Mouse (Mus musculus) left cerebral cortex, postnatal 4 days (tissue): ENCODE data around the gene Pmfbp1. TPM values are rescaled to one million over a fixed set of nuclear protein-coding genes. Genes with fewer than 3 reads are reported as not detected.

Experiments used
- DNase-seq: peaks from one replicate; pipeline ENCODE4 v3.0.0-alpha.2; 2022
- intact Hi-C: fragments of 180-260 bp; cut with DNase I; formaldehyde crosslinking; loops from one replicate; pipeline ENCODE4 v1.15.1; 2025
- total RNA-seq, 2 experiments: library from RNA; stranded (reverse); gene quantifications; 2 replicates each; pipeline ENCODE4 v1.2.3; 2021

Gene Pmfbp1
- total RNA-seq, 2 experiments from 2014 or later: 0.12 TPM; not detected in 1

DNA sequence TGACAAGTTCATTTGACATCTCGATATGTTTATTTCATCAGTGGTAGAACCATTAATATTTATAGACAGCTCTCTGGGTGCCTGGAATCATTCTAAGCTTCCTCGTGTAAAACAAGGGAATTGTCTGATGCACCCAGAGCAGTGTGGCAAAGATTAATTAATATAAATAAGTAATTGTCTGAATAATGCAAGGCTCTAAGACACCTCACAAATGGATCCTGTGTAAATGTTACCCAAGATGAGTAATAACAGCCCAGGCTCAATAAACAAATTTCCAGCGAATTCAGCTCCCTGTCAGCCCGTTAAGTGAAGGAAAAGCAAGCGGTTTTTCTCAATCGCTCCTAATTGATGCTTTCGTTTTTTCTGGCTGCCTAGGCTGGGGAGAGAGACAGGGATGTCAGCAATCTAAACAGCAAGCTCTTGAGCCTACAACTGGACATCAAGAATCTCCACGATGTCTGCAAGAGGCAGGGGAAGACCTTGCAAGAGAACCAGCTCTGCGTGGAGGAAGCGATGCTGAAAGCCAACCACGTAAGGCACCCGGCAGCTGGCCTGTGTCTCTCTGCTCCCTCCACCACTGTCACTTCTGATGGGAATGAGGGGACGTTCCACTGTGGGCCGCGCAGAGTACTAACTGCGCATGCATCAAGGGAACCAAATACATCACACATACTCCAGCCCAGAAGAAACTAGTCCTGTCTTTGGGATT, 5.3 kb downstream of the Pmfbp1 start:
- intact Hi-C loops: no loop called here
- no peak for DNase-seq

DNA sequence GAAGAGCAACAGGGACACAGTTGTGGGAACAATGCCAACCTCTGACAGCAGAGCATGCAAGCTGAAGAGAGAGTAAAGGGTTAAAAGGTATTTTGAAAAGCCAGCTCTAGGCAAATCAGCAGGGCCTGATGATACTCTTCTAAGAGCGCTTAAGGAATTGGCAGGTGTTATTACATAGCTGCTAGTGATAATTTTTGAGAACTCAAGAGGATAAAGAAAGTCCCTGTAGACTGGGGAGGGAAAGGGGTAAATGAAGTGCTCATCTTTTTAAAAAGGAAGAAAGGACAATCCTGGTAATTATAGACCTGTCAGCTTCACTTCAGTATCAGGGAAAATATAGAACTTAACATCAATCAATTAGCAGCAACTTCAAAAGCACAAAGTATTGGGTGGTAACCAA, 9.7 kb downstream of the Pmfbp1 start:
- intact Hi-C loops: no loop called here
- no peak for DNase-seq

DNA sequence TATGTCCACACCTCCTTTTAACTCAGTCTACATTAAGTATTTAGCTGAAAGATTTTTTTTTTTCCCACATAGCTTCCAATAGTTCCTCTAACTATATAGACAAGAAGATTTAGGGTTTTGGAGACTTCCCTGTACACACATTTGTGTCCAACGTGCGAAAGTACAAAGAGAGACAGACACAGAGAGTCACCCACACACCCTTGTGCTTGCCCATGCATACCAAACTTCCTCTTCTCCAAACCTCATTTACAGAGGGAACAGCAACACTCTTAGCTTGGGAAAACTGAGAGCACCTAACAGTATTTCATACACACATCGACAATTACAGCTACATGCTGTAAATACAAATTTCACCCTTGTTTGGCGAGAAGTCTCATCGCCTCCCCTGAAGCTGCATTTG, 11.7 kb downstream of the Pmfbp1 start:
- intact Hi-C loops: no loop called here

DNA sequence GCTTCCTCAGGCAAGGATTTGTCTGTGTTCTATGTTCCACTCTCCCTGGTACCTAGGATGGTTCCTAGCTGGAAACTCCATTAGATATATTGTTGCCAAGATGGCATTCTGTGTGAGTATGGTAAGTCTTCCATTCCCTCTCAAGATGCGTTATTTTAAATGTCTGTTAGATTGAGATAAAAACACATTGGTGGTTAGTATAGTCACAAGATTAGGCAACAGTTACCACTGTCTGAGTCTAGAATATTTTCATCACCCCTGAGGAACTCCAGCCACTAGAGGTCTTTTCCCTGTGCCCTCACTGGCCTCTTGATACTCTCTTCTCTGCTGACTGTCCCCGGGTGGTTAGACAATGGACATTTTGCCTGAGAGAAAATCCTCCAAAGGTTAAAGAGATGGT, 30.2 kb downstream of the Pmfbp1 start:
- no peak for DNase-seq
- intact Hi-C loops: no loop called here

More for the DNA sequence above, 11.7 kb downstream of the Pmfbp1 start:
- no peak for DNase-seq

DNA sequence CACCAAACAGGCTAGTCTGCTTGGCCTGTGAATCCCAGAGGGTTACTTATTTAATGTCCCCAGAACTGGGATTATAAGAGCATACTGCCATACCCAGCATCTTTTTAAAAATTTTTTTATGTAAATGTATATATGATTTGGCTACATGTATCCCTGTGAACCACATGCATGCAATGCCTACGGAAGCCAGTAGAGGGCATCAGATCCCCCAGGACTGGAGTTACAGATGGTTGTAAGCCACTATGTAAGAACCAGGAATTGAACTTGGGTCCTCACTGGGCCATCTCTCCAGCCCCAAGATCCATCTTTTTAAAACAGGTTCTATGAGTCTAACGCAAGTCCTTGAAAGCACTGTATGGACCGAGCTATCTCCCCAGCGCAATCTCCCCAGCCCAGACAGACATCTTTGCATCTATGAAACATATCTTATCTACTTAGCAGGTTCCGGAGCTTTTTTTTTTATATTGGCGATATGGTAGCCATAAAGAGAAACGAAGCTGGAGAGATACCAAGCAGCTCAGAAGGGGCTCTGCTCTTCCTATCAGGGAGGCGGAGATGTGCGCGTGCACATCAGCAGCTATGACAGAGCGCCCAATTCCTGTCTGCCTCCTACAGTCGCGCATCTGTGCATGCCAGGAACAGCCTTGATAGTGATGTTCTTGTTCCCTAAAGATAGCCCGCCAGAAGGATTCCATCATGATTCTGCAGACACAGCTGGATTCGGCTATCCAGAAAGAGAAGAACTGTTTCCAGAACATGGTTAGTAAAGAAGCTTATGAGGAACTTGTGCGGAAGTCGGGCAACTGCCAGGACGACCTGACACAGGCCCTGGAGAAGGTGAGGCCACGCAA, 41.5 kb downstream of the Pmfbp1 start:
- DNase-seq: peak; percentile 49
- intact Hi-C loops: no loop called here

DNA sequence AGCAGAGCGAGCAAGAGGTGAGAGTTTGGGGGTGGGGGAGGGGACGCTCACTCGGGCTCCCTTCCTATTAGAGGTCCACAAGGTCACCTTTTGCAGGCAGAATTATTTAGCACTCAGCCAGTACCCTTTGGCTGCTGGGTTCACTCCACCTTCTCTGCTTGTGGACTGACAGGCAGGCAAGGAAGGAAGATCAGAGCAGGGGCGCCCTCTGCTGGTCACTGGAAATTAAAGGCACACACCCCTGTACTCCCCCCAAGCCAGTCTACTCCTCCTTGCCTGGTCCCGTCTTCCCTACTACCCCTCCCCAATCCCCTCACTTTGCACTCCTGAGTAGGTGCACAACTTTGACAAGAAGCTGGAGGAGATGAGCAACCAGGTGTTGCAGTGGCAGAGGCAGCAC, 42.9 kb downstream of the Pmfbp1 start:
- peak; percentile 83 for DNase-seq
- intact Hi-C loops: no loop called here

DNA sequence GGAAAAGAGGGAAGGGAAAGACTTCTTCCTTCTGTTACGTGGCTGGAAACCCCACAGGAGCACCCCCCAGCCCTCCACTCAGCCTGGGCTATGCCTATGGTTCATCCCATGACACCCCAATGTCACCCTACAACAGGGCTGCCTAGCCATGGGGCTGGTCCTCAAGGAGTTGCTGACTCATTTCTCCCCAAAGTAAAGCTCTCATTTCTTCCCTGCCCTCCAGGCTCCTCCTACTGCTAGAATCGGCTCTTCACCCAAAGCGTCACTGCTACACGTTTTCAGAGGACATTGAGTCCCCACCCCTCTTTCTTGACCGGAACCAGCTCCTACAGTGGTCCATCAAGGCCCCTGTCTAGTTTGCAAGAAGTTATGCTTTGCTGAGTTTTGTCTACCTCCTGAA, 48.3 kb downstream of the Pmfbp1 start:
- DNase-seq: no peak
- intact Hi-C loops: no loop called here

DNA sequence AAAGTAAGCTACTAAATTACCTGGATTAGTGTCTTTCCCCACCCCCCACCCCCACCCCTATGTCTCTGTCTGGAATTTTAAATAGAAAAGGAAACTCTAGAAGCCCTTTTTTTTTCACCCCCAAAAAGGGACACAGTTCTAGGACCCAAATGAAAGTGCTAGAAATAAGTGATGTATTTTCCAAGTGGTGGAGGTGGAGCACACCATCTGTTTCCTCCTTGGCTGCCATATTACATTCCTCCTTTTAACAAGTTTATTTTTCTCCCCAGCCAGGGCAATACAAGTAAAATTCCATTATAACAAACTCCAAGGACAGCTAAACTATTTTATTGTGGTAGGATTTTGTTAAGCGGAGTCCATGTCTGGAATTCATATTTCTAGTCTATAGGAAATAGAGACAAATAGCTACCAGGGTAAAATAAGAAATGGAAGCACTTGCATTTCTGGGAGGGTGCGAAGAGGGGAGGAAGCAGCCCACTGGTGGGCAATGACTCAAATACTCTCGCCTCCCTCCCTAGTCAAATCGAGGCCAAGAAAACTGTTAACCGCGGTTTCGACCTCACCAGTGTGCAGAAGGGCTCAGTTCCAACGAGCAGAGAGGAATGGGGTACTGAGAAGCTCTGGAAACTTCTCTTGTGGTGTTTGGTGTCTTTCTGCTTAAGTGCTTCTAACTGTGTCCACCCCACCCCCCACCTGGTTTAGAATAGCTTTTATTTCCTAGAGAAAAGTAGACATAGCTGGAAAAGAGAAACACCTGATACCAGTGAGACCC, 49.1 kb downstream of the Pmfbp1 start:
- intact Hi-C loops: no loop called here
- no peak for DNase-seq

DNA sequence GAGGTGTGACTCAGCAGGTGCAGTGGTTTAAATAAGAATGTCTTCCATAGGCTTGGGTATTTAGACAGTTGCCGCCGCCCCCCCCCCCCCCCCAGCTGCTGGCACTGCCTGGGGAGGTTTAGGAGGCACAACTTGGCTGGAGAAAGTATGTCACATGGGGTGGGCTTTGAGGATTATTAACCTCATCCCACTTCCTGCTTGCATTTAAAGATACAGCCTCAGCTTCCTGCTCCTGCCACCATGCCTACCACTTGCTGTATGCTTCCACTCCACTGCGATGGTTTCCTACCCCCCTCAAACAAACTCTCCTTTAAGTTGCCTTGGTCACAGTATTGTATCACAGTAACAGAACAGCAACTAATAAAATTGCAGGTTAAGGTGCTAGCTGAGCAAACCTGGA, 50.2 kb downstream of the Pmfbp1 start:
- intact Hi-C loops: no loop called here
- DNase-seq: no peak

DNA sequence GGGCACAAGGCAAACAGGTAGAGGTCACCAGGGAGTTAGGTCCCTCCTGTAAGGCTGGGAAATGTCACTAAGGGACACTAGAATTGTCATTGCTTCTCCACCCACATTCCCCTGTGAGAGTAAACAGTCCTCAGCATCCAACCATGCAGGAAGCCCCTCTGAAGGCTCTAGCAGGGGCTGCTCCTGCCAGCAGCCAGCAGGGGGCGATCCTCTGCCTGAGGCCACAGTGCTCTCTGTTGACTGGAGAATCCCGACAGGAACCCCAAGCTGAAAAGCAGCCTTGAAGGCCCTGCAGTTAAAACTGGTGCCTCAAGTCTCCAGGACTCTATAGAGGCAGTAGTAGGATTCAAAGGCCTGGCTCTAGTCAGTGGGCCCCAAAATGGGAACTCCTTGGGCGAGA, 57.8 kb downstream of the Pmfbp1 start:
- peak; percentile 29 for DNase-seq
- intact Hi-C loops: no loop called here

DNA sequence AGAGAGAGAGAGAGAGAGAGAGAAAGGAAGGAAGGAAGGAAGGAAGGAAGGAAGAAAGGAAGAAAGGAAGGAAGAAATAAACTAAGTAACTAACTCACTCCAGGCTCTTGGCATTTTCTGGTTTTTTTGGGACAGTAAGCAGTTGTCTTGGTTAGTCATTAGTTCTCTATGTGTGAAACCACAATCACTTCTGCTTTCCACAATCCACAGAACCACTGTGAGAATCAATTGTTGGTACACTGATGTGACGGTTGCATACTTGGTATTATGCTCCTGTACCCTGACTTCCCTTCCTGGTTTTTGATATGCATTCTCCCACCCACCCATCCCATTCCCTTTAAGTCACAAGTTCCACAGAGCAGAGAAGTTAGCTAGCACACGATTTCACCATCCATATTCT, 70.1 kb downstream of the Pmfbp1 start:
- intact Hi-C loops: no loop called here
- DNase-seq: no peak

DNA sequence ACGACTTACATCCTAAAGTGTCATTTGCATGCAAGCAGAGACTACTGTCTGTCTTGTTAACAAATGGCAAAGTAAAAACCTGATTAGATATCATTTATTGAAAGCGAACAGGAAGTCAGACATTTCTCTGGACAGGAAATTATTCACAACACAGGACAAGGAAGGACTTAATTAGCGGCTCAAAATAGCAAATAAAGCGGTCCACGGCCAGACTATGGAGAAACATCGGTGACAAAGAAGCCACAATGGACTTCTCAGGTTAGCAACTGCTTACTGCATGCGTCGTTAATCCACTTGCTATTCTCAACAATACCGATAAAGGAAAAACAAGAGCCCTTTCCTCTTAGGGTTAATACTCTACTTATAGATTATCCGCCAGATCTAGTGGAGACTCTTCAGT, 70.9 kb downstream of the Pmfbp1 start:
- no peak for DNase-seq
- intact Hi-C loops: no loop called here

DNA sequence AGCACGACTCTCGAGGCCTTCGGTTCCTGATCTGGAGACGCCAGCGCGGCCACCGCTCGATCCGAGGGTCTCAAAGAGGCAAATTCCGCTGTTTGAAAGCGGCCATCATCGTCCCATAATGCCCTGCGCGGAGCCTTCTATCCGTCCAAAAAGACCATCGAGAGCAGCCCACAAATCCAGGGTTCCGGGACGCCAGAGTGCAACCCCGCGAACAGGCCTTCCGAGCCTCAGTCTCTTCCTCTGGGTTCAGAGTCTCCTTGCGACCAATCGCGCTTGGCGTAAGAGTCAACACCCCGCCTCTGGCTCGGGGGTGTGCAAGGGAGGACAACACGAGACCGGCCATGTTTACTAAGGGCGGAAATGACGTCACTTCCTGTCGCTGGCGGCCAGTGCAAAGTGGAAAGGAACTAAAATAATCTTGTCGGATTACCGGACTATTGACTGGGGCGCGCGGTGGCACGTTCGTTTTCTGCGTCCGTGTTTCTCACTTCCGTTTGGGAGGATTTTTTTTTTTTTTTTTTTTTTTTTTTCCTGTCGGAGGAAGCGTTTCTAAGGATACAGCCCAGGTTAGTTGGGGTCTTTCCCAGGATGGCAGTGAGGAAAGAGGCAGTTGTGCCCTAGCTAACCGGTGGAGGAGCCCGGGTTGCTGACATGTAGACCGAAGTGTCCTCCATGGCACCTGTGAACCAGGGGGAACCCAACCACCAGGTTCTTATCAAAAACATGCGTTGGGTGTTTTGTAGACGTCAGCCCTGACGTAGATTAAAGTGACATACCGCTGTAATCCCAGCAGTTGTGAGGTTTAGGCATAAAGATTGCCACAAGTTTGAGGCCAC, 71.9 kb downstream of the Pmfbp1 start, which contains the start of the genes Dhx38 and Txnl4b:
Gene Dhx38 (minus strand): TSS at position 364 of the 836 bp plus-strand sequence.
Gene Txnl4b (plus strand): TSS at position 395 of the 836 bp plus-strand sequence.
- intact Hi-C loops: no loop called here
- DNase-seq: peak; percentile 98

DNA sequence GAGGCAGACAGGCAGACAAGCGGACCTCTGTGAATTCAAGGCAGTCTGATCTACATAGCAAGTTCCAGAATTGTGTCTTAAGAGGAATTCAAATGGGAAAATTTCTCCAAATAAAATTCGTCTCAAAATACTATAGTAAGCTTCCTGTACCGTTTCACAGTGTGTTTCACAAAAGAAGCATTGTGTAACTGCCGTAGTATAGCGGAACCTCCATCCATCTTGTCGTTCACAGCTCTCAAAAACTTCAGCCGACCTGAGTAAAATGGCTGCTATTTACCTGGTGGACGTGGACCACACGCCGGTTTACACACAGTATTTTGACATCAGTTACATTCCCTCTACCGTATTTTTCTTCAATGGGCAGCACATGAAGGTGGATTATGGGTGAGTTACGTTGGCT, 77.3 kb downstream of the Pmfbp1 start:
- intact Hi-C loops: no loop called here
- no peak for DNase-seq

DNA sequence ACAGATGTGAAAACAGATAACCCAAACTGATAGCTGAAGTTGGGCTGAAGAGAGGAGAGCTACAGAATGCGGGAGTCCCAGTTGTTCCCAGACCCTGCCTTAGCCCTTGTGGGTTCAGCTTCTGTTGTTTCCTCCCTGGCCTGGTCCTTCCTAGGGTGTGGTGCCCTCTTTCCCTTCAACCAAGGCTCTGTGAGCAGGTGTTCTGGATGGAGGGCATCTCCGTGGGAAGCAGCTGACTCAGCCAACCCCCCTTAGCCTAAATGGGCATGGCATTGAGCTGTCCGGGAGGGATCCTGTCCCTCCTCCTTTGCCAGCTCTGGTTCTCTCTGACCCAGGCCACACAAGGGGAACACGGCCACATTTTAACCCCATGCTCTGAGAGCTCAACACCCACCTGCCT, 82.5 kb downstream of the Pmfbp1 start:
- intact Hi-C loops: no loop called here
- no peak for DNase-seq

DNA sequence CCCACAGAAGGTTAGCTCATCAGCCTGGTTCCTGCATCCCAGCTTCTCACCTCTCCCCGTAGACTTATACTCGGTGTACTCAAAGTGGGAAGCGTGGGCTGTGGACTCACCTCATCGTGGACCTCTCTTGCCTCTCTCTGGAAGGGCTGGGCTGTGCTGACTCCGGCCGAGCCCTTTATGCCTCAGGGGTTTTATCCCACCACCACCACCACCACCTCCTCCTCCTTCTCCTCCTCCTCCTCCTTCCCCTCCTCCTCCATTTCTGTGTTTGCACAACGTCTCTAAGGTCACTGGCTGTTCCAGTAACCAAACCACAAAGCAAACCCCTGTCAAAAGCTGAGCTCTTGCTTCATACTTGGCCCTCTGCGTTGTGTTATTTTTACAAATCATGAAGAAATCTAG, 85.1 kb downstream of the Pmfbp1 start, which contains the start of gene Hp:
Gene Hp (minus strand): TSS at position 273 of the 402 bp plus-strand sequence.
- intact Hi-C loops: no loop called here
- no peak for DNase-seq

DNA sequence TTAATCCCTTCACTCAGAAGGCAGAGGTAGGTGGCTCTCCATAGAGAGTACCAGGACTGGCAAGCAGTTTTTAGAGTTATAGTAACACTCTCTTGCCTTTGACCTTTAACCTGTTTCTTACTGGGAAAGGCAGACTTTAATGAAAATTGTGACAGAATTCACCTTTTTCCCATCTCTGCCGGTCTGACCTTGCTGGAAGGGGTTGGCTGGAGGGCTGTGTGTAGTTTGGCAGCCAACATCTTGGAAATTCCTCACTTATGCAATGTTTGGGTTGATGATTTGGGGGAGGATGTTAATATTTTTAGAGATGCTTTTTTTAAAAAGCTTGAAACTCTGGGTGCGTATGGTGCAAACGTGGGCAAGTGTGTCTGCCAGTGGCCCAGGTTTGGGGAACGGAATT, 90.5 kb downstream of the Pmfbp1 start:
- DNase-seq: no peak
- intact Hi-C loops: no loop called here

DNA sequence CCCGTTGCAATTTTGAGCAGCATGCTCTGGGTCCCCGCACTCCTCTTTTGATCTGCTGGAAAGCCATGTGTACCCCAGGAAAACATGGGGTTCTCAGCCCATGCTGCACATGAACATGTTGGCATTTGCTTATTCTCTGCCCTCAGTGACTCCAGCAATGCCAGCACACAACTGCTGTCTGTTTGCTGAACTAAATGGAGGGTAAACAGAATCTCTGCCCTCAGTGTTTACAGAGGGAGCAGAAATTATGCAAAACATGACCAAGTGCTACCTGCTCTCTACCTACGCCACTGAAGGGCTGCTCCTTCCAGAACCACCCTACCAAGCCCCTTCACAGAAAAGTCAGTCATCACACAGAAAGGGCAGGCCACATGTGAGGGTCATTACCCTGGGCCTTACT, 91.0 kb downstream of the Pmfbp1 start:
- intact Hi-C loops: no loop called here
- DNase-seq: no peak

DNA sequence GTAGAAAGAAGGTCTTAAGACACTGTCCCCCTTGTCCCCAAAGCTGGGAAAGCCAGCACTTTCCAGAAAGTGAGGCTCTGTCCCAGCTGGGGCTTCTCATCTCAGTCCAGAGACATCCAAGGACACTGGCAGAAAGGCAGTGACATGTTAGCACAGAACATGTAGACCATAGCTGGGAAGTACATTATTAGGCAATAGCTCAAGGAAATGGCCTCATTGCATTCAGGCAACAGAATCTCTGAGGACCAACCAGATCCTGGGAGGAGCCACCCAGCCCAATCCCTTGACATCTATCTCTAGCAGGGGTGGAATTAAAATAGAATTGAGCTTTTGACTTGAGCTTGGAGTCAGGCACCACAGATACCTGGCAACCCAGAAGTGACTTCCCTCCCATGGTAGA, 91.8 kb downstream of the Pmfbp1 start:
- intact Hi-C loops: no loop called here
- DNase-seq: no peak

DNA sequence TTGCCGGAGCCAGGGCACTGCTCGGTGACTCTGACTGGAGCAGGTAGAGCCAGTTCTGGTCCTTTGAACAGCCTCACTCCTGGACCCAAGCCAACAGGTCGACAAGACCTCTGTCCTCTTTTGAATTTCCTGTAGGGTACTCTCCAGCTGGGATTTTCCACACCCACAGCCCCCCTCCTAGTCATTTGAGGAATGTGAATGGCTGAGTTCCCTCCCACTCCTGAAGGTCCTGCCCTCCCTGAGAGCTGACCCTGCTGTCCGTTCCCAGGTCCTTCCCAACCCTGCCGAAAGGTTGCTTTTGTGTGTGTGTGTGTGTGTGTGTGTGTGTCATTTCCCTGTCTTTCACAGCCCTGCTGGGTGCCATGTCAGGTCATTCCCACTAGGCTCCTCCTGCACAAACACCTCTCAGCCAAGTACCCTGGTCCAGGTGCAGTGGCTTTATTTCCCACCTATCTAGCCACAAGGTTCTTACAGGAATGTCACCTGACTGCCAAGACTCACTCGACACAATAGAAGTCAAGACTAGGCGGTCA, 93.2 kb downstream of the Pmfbp1 start:
- intact Hi-C loops: no loop called here
- DNase-seq: no peak
